In the genomic region with DNA sequence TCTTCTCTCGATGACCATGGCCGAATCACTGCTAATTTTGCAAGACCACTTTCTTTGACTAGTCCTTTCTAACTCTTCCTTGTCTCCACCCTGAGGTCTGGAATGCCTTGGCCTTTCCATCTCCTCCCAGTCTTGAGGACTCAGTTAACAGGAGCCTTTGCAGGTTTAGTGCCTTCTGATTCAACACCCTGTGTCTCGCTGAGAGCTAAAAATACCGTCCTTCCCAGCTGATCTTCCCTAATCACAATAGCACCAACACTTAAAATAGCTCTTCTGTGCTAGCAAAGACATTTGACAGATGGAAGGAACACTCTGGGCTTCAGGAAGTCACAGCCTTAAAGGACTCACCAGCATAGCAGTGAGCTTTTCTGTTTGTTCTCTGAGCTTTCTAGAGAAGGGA, we compare ENCODE assay signal across 20 mouse cellular contexts. TPM values are rescaled to one million over a fixed set of nuclear protein-coding genes. Genes with fewer than 3 reads are reported as not detected.
DNase-seq lines count a peak whose midpoint lies in the region; ATAC-seq and TF ChIP-seq lines count a peak whose summit lies in the region.
"Had no signal": no experiment of that assay in that cellular context is flagged by ENCODE, and none has a peak within 500 bp of the region (broad histone marks: within the 10 kb centered on the region; RNA-seq: fewer than 3 reads in every experiment).

No protein-coding gene starts in this region.

- peak overlapping the region; percentile 41 for H3K4me2 ChIP-seq in heart, embryonic 12.5 days
- H3K4me2 ChIP-seq: liver, embryonic 13.5 days; stomach, embryonic 15.5 days had no signal

- H3K36me3 ChIP-seq in heart, embryonic 12.5 days: peaks cover 51% of the 10 kb centered on the region

- H3K4me1 ChIP-seq in heart, embryonic 12.5 days (replicated peaks): peaks cover 36% of the 10 kb centered on the region
- H3K4me1 ChIP-seq: limb, embryonic 10.5 days; liver, embryonic 13.5 days; stomach, embryonic 15.5 days had no signal

- H3K4me3 ChIP-seq in left cerebral cortex, adult 2 months: no peak overlapping the region
- no peak overlapping the region for H3K4me3 ChIP-seq in heart, embryonic 12.5 days
- H3K4me3 ChIP-seq: limb, embryonic 10.5 days; liver, embryonic 13.5 days; stomach, embryonic 15.5 days had no signal

- no peaks in the 10 kb centered on the region for H3K27me3 ChIP-seq in heart, embryonic 12.5 days (replicated peaks)
- H3K27me3 ChIP-seq: liver, embryonic 13.5 days; stomach, embryonic 15.5 days had no signal

- intact Hi-C loops in left cerebral cortex, adult 2 months (cut with DNase I): no loop called here
- intact Hi-C loops in left cerebral cortex, postnatal 36 days (cut with DNase I): no loop called here

- peak overlapping the region; percentile 79 for H3K27ac ChIP-seq in left cerebral cortex, adult 2 months
- H3K27ac ChIP-seq in heart, embryonic 12.5 days (ENCODE audit: poor library complexity, severe bottlenecking): peak overlapping the region; percentile 95
- H3K27ac ChIP-seq: limb, embryonic 10.5 days; liver, embryonic 13.5 days; stomach, embryonic 15.5 days had no signal

- no peak overlapping the region for H3K9ac ChIP-seq in heart, embryonic 12.5 days
- H3K9ac ChIP-seq: liver, embryonic 13.5 days; stomach, embryonic 15.5 days had no signal

- no peaks in the 10 kb centered on the region for H3K9me3 ChIP-seq in heart, embryonic 12.5 days (replicated peaks)
- H3K9me3 ChIP-seq: limb, embryonic 10.5 days; liver, embryonic 13.5 days; stomach, embryonic 15.5 days had no signal

- peak; percentile 47 for DNase-seq in cerebellum, adult 9-10 months
- no peak for DNase-seq in cerebellum, adult 11-12 months
- DNase-seq in left cerebral cortex, adult 2 months (ENCODE audit: extremely low spot score in 1 of 2, low spot score in 2 of 2): no peak
- DNase-seq in left cerebral cortex, postnatal 36 days (ENCODE audit: low spot score in 2 of 2): no peak
- peak; percentile 84 for DNase-seq in telencephalon, adult 2 months (ENCODE audit: low read depth, low spot score)
- DNase-seq in embryo, embryonic 11 days: no peak
- DNase-seq: adrenal gland, postnatal 36 days; liver, embryonic 13.5 days; spleen, adult 18-20 months; thymus, postnatal 14 days had no signal

- 46% methylated on average over 4 of the region's 4 CpGs for WGBS in heart, embryonic 12.5 days

- 0 out of 2 replicates have a peak, but pooled peaks have one; percentile 57 for ATAC-seq in heart, embryonic 12.5 days (ENCODE audit: insufficient number of reproducible peaks, low FRiP score)
- ATAC-seq: activated CD4-positive, CD25-positive, alpha-beta regulatory T cell, adult 4 months; forebrain, embryonic 14.5 days had no signal

- TF ChIP-seq CTCF in left cerebral cortex, adult 2 months (IDR thresholded peaks at IDR 0.05): no peak

RNA-seq across cellular contexts. Expression of gene Rasl10b, which starts 15.9 kb away (rescaled TPM):
- 100 to 1,000 TPM; 237 to 267 TPM for total RNA-seq in left cerebral cortex, adult 2 months (2021)
- 100 to 1,000 TPM; 255 to 263 TPM for total RNA-seq in left cerebral cortex, postnatal 36 days (2021)
- 13.4 and 13.6 TPM in 2 replicates for polyA plus RNA-seq in heart, embryonic 12.5 days (2016; fragmentation: Nextera tagmentation; extraction: Ambion mirVana)
- total RNA-seq: megakaryocyte, adult 5-6 weeks had no signal
- polyA plus RNA-seq: activated CD4-positive, CD25-positive, alpha-beta regulatory T cell, adult 4 months had no signal

RNA-seq across cellular contexts. Expression of gene Gas2l2, which starts 36.2 kb away (rescaled TPM):
- total RNA-seq in left cerebral cortex, adult 2 months (2021): not detected
- total RNA-seq in left cerebral cortex, postnatal 36 days (2021): not detected
- 0.32 TPM in 1 of 2 replicates, not detected in the other for polyA plus RNA-seq in heart, embryonic 12.5 days (2016; fragmentation: Nextera tagmentation; extraction: Ambion mirVana)
- total RNA-seq: adrenal gland, postnatal 36 days; gastrocnemius, adult 8-10 months; megakaryocyte, adult 5-6 weeks had no signal
- polyA plus RNA-seq: activated CD4-positive, CD25-positive, alpha-beta regulatory T cell, adult 4 months; kidney, embryonic 16.5 days; limb, embryonic 10.5 days; liver, embryonic 13.5 days; stomach, embryonic 15.5 days had no signal

RNA-seq across cellular contexts. Expression of gene 1700020L24Rik, which starts 44.4 kb away (rescaled TPM):
- not detected for total RNA-seq in left cerebral cortex, adult 2 months (2021)
- total RNA-seq in left cerebral cortex, postnatal 36 days (2021): under 1 TPM in 1 of 2 experiments, not detected in 1; 0.54 TPM
- 1.4 and 1.6 TPM in 2 replicates for polyA plus RNA-seq in heart, embryonic 12.5 days (2016; fragmentation: Nextera tagmentation; extraction: Ambion mirVana)
- total RNA-seq: gastrocnemius, adult 8-10 months; midbrain, postnatal 0 days had no signal
- polyA plus RNA-seq: kidney, embryonic 16.5 days; lung, embryonic 16.5 days had no signal

Comparison
In these comparisons a context has a peak if more than half of its experiments do, and no peak if none do; other contexts are left out.
1. DNase-seq: peak in cerebellum, adult 9-10 months (single experiment) and telencephalon, adult 2 months (single experiment); none in cerebellum, adult 11-12 months (single experiment), left cerebral cortex, adult 2 months (0 of 2), left cerebral cortex, postnatal 36 days (0 of 2) and embryo, embryonic 11 days (single experiment).